Mouse (Mus musculus): ENCODE data around the gene Ciapin1. TPM values are rescaled to one million over a fixed set of nuclear protein-coding genes. Genes with fewer than 3 reads are reported as not detected.
A peak's percentile ranks its signal among the peaks of the same experiment; 100 is the strongest.

Gene Ciapin1
- polyA plus RNA-seq, 1 experiment from 2014 or later = 180 TPM

DNA sequence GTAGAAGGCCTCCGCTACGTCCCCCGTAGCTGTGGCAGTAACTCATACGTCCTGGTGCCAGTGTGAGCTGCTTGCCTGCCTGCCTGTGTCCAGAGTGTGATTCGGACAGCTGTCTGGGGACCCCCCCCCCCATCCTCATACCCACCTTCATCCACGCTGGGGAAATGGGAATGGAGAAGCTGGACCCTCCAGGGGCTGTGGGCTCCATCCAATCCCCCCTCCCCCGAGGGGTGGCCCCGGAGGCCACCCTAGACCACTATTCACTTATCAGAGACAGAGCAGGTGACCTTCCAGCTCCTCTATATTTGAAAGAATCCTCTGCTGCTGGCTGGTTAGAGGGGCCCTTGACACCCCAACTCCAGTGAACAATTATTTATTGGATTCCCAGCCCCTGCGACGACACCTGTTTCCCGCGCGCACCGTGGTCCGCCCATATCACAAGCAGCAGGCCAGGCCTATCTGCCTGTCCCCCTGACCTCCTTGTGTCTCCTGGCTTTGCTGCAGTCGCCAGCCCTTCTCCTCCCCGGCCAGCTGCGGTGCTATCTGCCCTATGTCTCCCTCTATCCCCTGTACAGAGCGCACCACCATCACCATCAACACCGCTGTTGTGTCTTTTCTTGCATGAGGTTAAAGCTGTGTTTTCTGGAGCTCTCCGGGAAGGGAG, 57.5 kb downstream of the Ciapin1 start:
- H3K27ac ChIP-seq = no peak overlapping the region
- H3K27me3 ChIP-seq (ENCODE audit: poor library complexity, severe bottlenecking) = no peaks in the 10 kb centered on the region; the same call in 1 of the 2 replicates
- no peaks in the 10 kb centered on the region for H3K9me3 ChIP-seq
- peaks cover 11% of the 10 kb centered on the region; the same call in 1 of the 2 replicates for H3K36me3 ChIP-seq (replicated peaks)
- WGBS = 79% methylated on average over 21 of the region's 21 CpGs
- no peak for DNase-seq (ENCODE audit: extremely low spot score, low spot score)
- H3K4me1 ChIP-seq = peaks cover 39% of the 10 kb centered on the region
- H3K4me3 ChIP-seq = no peak overlapping the region

GRCm38 (mm10) chr8:94779534-94780294, 58.4 kb downstream of the Ciapin1 start:
- Histone ChIP-seq H3K4me1 (peaks cover 35% of the 10 kb centered on the region), H3K4me3 (no peak overlapping the region), H3K27ac (no peak overlapping the region), H3K9me3 (no peaks in the 10 kb centered on the region), H3K36me3 (replicated peaks) (peaks cover 11% of the 10 kb centered on the region; the same call in 1 of the 2 replicates), H3K27me3 (ENCODE audit: poor library complexity, severe bottlenecking) (peaks cover 5% of the 10 kb centered on the region)
- DNase-seq (ENCODE audit: extremely low spot score, low spot score) = no peak
- 93% methylated on average over 16 of the region's 16 CpGs for WGBS

- Histone ChIP-seq H3K27me3 (ENCODE audit: poor library complexity, severe bottlenecking) (peaks cover 12% of the 10 kb centered on the region), H3K36me3 (replicated peaks) (peaks cover 11% of the 10 kb centered on the region; the same call in 1 of the 2 replicates), H3K27ac (peak overlapping the region; percentile 62), H3K4me3 (no peak overlapping the region), H3K9me3 (no peaks in the 10 kb centered on the region), H3K4me1 (peaks cover 42% of the 10 kb centered on the region)
- 83% methylated on average over 10 of the region's 10 CpGs for WGBS
- no peak for DNase-seq (ENCODE audit: extremely low spot score, low spot score)
These were observed 59.1 kb downstream of the Ciapin1 start for GRCm38 (mm10) chr8:94778895-94779533.

DNA sequence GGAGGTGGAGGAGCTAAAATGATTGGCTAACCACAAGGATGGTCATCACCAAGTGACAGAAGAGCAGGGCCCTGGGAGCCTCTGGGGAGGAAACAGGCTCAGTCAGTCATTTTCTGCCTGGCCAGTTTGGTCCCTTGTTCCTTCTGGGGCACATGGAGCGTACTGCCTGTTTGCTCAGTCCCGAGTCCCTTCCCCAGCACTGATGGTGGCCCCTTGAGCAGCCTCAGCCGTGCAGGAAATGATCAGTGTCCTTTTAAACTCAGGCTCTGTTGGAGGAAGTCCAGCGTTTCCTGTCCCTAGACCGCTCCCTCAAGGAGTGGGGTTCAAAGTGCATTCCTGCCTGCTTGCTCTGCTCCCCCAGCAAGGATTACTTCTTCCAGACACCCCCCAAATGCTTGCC, 59.7 kb downstream of the Ciapin1 start:
- Histone ChIP-seq H3K4me3 (no peak overlapping the region), H3K36me3 (replicated peaks) (peaks cover 11% of the 10 kb centered on the region; the same call in 1 of the 2 replicates), H3K4me1 (peaks cover 47% of the 10 kb centered on the region), H3K27ac (peak overlapping the region; percentile 62), H3K9me3 (no peaks in the 10 kb centered on the region), H3K27me3 (ENCODE audit: poor library complexity, severe bottlenecking) (peaks cover 17% of the 10 kb centered on the region)
- WGBS = 74% methylated on average over 5 of the region's 5 CpGs
- no peak for DNase-seq (ENCODE audit: extremely low spot score, low spot score)

- 82% methylated on average over 10 of the region's 10 CpGs for WGBS
- peaks cover 11% of the 10 kb centered on the region; the same call in 1 of the 2 replicates for H3K36me3 ChIP-seq (replicated peaks)
- DNase-seq (ENCODE audit: extremely low spot score, low spot score) = no peak
- H3K27me3 ChIP-seq (ENCODE audit: poor library complexity, severe bottlenecking) = peaks cover 22% of the 10 kb centered on the region
- peak overlapping the region; percentile 62; the same call in 1 of the 2 replicates for H3K27ac ChIP-seq
- no peak overlapping the region for H3K4me3 ChIP-seq
- no peaks in the 10 kb centered on the region for H3K9me3 ChIP-seq
- H3K4me1 ChIP-seq = peaks cover 51% of the 10 kb centered on the region
These were observed 60.1 kb downstream of the Ciapin1 start for GRCm38 (mm10) chr8:94778036-94778435.

GRCm38 (mm10) chr8:94776346-94776745, 61.8 kb downstream of the Ciapin1 start:
- Histone ChIP-seq H3K4me1 (peaks cover 59% of the 10 kb centered on the region), H3K4me3 (no peak overlapping the region), H3K27ac (no peak overlapping the region), H3K27me3 (ENCODE audit: poor library complexity, severe bottlenecking) (peaks cover 39% of the 10 kb centered on the region), H3K36me3 (replicated peaks) (peaks cover 11% of the 10 kb centered on the region; the same call in 1 of the 2 replicates), H3K9me3 (no peaks in the 10 kb centered on the region)
- DNase-seq (ENCODE audit: extremely low spot score, low spot score) = no peak
- WGBS = 96% methylated on average over 2 of the region's 2 CpGs

DNA sequence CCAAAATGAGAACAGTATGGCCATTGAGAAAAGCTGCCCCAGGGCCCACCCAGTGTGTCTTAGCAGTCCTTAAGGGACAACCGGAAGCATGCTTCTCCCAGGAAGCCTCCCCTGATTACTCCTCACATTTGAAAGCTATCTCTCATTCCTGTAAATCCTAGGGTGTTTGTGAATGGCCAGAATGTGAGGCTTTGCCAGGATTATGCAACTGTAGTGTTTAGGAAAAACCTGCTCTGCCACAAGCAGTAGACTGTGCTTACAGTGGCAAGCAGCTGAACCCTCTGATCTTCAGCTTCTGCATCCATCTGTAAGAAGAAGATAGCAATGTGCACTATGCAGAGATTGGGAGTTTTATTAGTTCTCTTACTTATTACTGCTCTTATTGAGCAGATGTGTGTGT, 63.6 kb downstream of the Ciapin1 start:
- Histone ChIP-seq H3K9me3 (no peaks in the 10 kb centered on the region), H3K27me3 (ENCODE audit: poor library complexity, severe bottlenecking) (peaks cover 56% of the 10 kb centered on the region), H3K27ac (no peak overlapping the region), H3K4me1 (peaks cover 53% of the 10 kb centered on the region), H3K4me3 (no peak overlapping the region), H3K36me3 (replicated peaks) (peaks cover 2% of the 10 kb centered on the region; the same call in 1 of the 2 replicates)
- WGBS = 90% methylated on average over 1 of the region's 1 CpGs
- DNase-seq (ENCODE audit: extremely low spot score, low spot score) = no peak

GRCm38 (mm10) chr8:94773700-94774171, 64.4 kb downstream of the Ciapin1 start:
- H3K9me3 ChIP-seq = no peaks in the 10 kb centered on the region
- 10% methylated on average over 12 of the region's 12 CpGs for WGBS
- H3K27ac ChIP-seq = no peak overlapping the region; the same call in 1 of the 2 replicates
- peaks cover 64% of the 10 kb centered on the region for H3K27me3 ChIP-seq (ENCODE audit: poor library complexity, severe bottlenecking)
- H3K4me1 ChIP-seq = peaks cover 46% of the 10 kb centered on the region
- no peaks in the 10 kb centered on the region for H3K36me3 ChIP-seq (replicated peaks)
- DNase-seq (ENCODE audit: extremely low spot score, low spot score) = no peak
- peak overlapping the region; percentile 66 for H3K4me3 ChIP-seq

DNA sequence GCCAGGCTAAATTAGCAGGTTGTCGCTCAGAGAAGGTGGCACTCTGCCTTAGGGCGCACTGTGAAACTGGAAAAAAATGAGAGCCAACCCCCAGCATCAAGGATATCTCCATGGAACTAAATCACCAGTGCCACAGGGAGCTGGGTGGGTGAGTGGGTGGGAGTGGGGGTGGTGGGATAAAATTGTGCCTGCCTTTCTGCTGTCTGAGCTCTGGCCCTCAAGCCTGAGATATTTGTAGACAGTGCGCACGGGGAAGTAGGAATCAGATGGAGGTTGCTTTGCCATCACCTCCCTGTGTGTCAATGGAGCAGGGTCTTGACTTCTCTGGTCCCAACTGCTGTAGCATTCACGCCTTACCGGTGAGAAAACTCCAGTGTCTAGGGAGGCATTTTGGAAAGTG, 65.1 kb downstream of the Ciapin1 start:
- no peak for DNase-seq (ENCODE audit: extremely low spot score, low spot score)
- no peaks in the 10 kb centered on the region for H3K36me3 ChIP-seq (replicated peaks)
- peaks cover 64% of the 10 kb centered on the region for H3K27me3 ChIP-seq (ENCODE audit: poor library complexity, severe bottlenecking)
- H3K4me1 ChIP-seq = peaks cover 39% of the 10 kb centered on the region
- peak overlapping the region; percentile 66 for H3K4me3 ChIP-seq
- no peak overlapping the region for H3K27ac ChIP-seq
- WGBS = 42% methylated on average over 6 of the region's 6 CpGs
- no peaks in the 10 kb centered on the region for H3K9me3 ChIP-seq

GRCm38 (mm10) chr8:94771941-94772670, 66.1 kb downstream of the Ciapin1 start, which contains the start of gene Cx3cl1:
Cx3cl1 (plus strand) TSS chr8:94772009.
- WGBS = 1% methylated on average over 38 of the region's 38 CpGs
- Histone ChIP-seq H3K36me3 (replicated peaks) (no peaks in the 10 kb centered on the region), H3K27me3 (ENCODE audit: poor library complexity, severe bottlenecking) (peaks cover 64% of the 10 kb centered on the region), H3K27ac (peak within 1 kb of the TSS; percentile 86), H3K4me3 (peak within 1 kb of the TSS; percentile 66), H3K9me3 (no peaks in the 10 kb centered on the region), H3K4me1 (peaks cover 35% of the 10 kb centered on the region)
- peak; percentile 82 for DNase-seq (ENCODE audit: extremely low spot score, low spot score)

DNA sequence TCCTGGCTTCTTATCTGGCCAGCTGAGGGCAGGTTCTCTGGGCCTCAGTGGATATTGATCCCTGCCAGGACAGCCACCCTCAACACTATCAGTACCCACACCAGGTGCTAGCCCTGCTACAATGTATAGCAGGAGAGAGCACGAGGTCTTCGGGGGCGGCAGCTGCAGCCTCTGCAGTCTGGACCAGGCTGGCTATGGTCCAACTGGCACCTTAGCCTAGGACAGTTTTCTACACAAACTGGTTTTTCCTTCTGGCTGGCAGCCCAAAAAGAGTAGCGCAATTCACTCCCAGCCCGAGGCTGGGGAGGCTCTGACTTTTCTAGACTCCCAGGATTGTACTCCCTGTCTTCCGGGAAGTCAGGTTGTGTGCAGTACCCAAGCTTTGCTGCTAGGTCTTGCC, 67.2 kb downstream of the Ciapin1 start:
- Histone ChIP-seq H3K27me3 (ENCODE audit: poor library complexity, severe bottlenecking) (peaks cover 64% of the 10 kb centered on the region), H3K4me3 (no peak overlapping the region), H3K9me3 (no peaks in the 10 kb centered on the region), H3K4me1 (peaks cover 45% of the 10 kb centered on the region), H3K36me3 (replicated peaks) (no peaks in the 10 kb centered on the region), H3K27ac (no peak overlapping the region)
- DNase-seq (ENCODE audit: extremely low spot score, low spot score) = no peak
- 75% methylated on average over 6 of the region's 6 CpGs for WGBS

Data from forebrain, embryonic 10.5 days (tissue).